Mouse (Mus musculus) erythroblast, embryonic 14.5 days (primary cell): ENCODE data around the gene Pik3ca.

Source experiments
- GATA1 ChIP-seq: IDR thresholded peaks from 2 replicates; pipeline ENCODE4 v1.6.1; 2012; ENCODE audit warnings: low read length, inconsistent platforms, mixed read lengths
- TAL1 ChIP-seq: IDR thresholded peaks from 3 replicates; pipeline ENCODE4 v1.6.1; 2012; ENCODE audit warnings: low read length, inconsistent platforms, mixed read lengths

GRCm38 (mm10) chr3:32397461-32398174, at the start of gene Pik3ca:
- TF ChIP-seq GATA1, result no peak
- TF ChIP-seq TAL1, result no peak
